Mouse (Mus musculus): Measurements from ENCODE around the gene Cep250.

DNA sequence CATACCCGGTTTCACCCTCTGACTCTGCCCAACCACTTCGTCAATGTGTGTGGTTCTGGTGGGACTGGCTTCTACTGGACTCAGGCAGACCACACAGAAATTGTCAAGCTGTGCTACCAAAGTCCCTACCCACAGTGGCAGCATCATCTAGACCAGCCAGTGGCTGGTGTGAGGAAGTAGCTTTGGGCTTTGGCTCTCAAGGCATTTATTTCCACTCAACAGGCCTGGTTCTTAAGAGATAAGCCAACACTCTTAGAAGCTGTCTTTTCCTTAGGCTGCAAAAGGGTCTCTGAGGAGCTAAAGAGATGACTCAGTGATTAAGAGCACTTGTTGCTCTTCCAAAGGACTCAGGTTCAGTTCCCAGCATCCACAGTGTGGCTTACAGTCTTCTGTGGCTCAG is 65.5 kb downstream of the Cep250 start:
- TF ChIP-seq CTCF (IDR thresholded peaks at IDR 0.05; ENCODE audit: insufficient read depth, low read length) (no peak), POLR2A (IDR thresholded peaks at IDR 0.05; ENCODE audit: borderline replicate concordance, extremely low read depth, low read depth, low read length) (no peak)
